Mouse (Mus musculus): Measurements from ENCODE around the gene Kmt2d. TPM values are rescaled to one million over a fixed set of nuclear protein-coding genes. Genes with fewer than 3 reads are reported as not detected.
A peak's percentile ranks its signal among the peaks of the same experiment; 100 is the strongest.

Kmt2d gene
- polyA plus RNA-seq, 1 experiment from 2014 or later, result 9.2 TPM

- WGBS, result 1% methylated on average over 64 of the region's 64 CpGs
- Histone ChIP-seq H3K4me1 (replicated peaks) (peaks cover 62% of the 10 kb centered on the region), H3K9me3 (replicated peaks) (no peaks in the 10 kb centered on the region), H3K27ac (ENCODE audit: poor library complexity, severe bottlenecking) (no peak overlapping the region), H3K27me3 (replicated peaks) (peaks cover 96% of the 10 kb centered on the region), H3K36me3 (no peaks in the 10 kb centered on the region), H3K4me3 (peak overlapping the region; percentile 56), H3K4me2 (peak overlapping the region; percentile 97), H3K9ac (peak overlapping the region; percentile 76)
- no peak for ATAC-seq (ENCODE audit: insufficient number of reproducible peaks, low FRiP score)
These were observed 65.5 kb downstream of the Kmt2d start for GRCm38 (mm10) chr15:98805324-98806040.

DNA sequence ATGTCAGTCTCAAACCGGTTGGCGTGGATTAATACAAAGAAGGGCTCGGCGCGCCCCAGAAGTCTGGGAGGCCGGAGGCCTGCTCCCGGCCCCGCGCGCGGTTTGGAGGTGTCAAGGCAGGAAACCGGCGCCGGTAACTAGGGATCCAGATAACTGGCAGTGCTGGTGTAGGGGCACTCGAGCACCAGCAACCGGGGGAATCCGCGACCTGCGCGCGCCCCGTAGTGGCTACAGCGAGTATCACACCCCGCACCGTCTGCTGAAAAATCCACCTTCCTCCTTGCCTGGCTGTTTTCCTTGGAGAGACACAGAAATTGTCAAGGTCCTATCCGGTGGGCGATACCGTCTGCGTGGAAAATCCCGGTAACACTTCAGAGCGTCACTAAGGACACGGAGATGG is 67.0 kb downstream of the Kmt2d start:
- no peak for ATAC-seq (ENCODE audit: insufficient number of reproducible peaks, low FRiP score)
- peaks cover 100% of the 10 kb centered on the region for H3K27me3 ChIP-seq (replicated peaks)
- H3K4me1 ChIP-seq (replicated peaks), result peaks cover 55% of the 10 kb centered on the region
- H3K27ac ChIP-seq (ENCODE audit: poor library complexity, severe bottlenecking), result no peak overlapping the region
- peak overlapping the region; percentile 12 for H3K4me3 ChIP-seq
- H3K4me2 ChIP-seq, result peak overlapping the region; percentile 59
- WGBS, result under 1% methylated on average over 32 of the region's 32 CpGs
- H3K9ac ChIP-seq, result 0 out of 2 replicates have a peak overlapping the region, but pooled peaks have one; percentile 32
- no peaks in the 10 kb centered on the region for H3K36me3 ChIP-seq
- no peaks in the 10 kb centered on the region for H3K9me3 ChIP-seq (replicated peaks)

DNA sequence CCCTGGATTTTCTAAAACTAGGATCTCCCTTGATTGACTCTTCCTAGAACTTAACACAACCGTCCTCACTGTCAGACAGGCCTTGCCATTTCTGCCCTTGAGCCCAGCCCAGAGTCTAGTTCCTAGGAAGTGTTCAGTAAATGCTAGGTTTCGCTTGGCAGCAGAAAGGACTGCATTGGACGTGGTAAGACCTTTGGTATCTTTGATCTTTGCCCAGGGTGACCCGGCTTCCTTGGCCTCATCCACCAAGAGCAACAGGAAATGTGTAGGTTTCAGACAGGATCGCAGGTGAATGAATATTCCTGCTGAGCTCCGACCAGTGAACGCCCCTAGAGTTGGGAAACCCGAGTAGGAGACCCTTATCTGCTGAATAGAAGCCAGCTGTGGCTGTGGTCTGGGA is 68.1 kb downstream of the Kmt2d start:
- Histone ChIP-seq H3K4me2 (peak overlapping the region; percentile 59), H3K27me3 (replicated peaks) (peaks cover 100% of the 10 kb centered on the region), H3K9ac (no peak overlapping the region), H3K27ac (ENCODE audit: poor library complexity, severe bottlenecking) (no peak overlapping the region), H3K4me3 (0 out of 2 replicates have a peak overlapping the region, but pooled peaks have one; percentile 12), H3K4me1 (replicated peaks) (peaks cover 46% of the 10 kb centered on the region), H3K36me3 (no peaks in the 10 kb centered on the region), H3K9me3 (replicated peaks) (no peaks in the 10 kb centered on the region)
- no peak for ATAC-seq (ENCODE audit: insufficient number of reproducible peaks, low FRiP score)
- WGBS, result 4% methylated on average over 8 of the region's 8 CpGs

GRCm38 (mm10) chr15:98799396-98799795 is 71.6 kb downstream of the Kmt2d start:
- no peak overlapping the region for H3K4me2 ChIP-seq
- H3K27me3 ChIP-seq (replicated peaks), result peaks cover 100% of the 10 kb centered on the region
- H3K36me3 ChIP-seq, result no peaks in the 10 kb centered on the region
- 11% methylated on average over 12 of the region's 12 CpGs for WGBS
- no peak for ATAC-seq (ENCODE audit: insufficient number of reproducible peaks, low FRiP score)
- H3K4me1 ChIP-seq (replicated peaks), result peaks cover 28% of the 10 kb centered on the region
- no peak overlapping the region for H3K9ac ChIP-seq
- H3K27ac ChIP-seq (ENCODE audit: poor library complexity, severe bottlenecking), result no peak overlapping the region
- no peak overlapping the region for H3K4me3 ChIP-seq
- H3K9me3 ChIP-seq (replicated peaks), result no peaks in the 10 kb centered on the region

DNA sequence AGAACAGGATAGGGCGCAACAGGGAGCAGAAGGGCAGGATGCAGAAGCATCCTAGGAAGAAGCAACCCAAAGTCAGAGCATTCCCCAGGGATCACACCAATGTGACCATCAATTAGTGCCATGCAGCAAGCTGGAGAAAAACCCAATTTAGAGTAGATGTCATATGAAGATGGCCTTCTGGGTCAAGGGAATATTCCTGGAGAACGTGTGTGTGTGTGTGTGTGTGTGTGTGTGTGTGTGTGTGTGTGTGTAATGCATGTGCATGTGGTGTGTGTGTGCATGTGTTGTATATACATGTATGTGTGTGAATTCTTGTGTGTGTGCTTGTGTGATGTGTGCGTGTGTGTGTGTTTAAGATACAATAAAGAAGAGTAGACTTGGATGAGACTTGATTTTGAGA is 72.1 kb downstream of the Kmt2d start:
- Histone ChIP-seq H3K4me3 (no peak overlapping the region), H3K27ac (ENCODE audit: poor library complexity, severe bottlenecking) (no peak overlapping the region), H3K4me1 (replicated peaks) (peaks cover 27% of the 10 kb centered on the region), H3K9ac (no peak overlapping the region), H3K9me3 (replicated peaks) (no peaks in the 10 kb centered on the region), H3K27me3 (replicated peaks) (peaks cover 100% of the 10 kb centered on the region), H3K4me2 (no peak overlapping the region), H3K36me3 (no peaks in the 10 kb centered on the region)
- no peak for ATAC-seq (ENCODE audit: insufficient number of reproducible peaks, low FRiP score)
- WGBS, result 53% methylated on average over 3 of the region's 3 CpGs

- WGBS, result 5% methylated on average over 28 of the region's 28 CpGs
- no peak for ATAC-seq (ENCODE audit: insufficient number of reproducible peaks, low FRiP score)
- Histone ChIP-seq H3K4me3 (0 out of 2 replicates have a peak overlapping the region, but pooled peaks have one; percentile 2), H3K4me1 (replicated peaks) (peaks cover 22% of the 10 kb centered on the region), H3K36me3 (no peaks in the 10 kb centered on the region), H3K9ac (no peak overlapping the region), H3K4me2 (no peak overlapping the region), H3K27me3 (replicated peaks) (peaks cover 100% of the 10 kb centered on the region), H3K27ac (ENCODE audit: poor library complexity, severe bottlenecking) (no peak overlapping the region), H3K9me3 (replicated peaks) (no peaks in the 10 kb centered on the region)
These were observed 73.0 kb downstream of the Kmt2d start for GRCm38 (mm10) chr15:98797835-98798492.

GRCm38 (mm10) chr15:98796803-98797595 is 74.0 kb downstream of the Kmt2d start:
- 6% methylated on average over 13 of the region's 13 CpGs for WGBS
- Histone ChIP-seq H3K4me1 (replicated peaks) (peaks cover 29% of the 10 kb centered on the region), H3K9me3 (replicated peaks) (no peaks in the 10 kb centered on the region), H3K36me3 (no peaks in the 10 kb centered on the region), H3K4me2 (peak overlapping the region; percentile 13; the same call in 1 of the 2 replicates), H3K27ac (ENCODE audit: poor library complexity, severe bottlenecking) (no peak overlapping the region), H3K27me3 (replicated peaks) (peaks cover 100% of the 10 kb centered on the region), H3K4me3 (no peak overlapping the region), H3K9ac (no peak overlapping the region)
- no peak for ATAC-seq (ENCODE audit: insufficient number of reproducible peaks, low FRiP score)

GRCm38 (mm10) chr15:98793141-98793698 is 77.8 kb downstream of the Kmt2d start:
- WGBS, result 4% methylated on average over 13 of the region's 13 CpGs
- Histone ChIP-seq H3K27ac (ENCODE audit: poor library complexity, severe bottlenecking) (no peak overlapping the region), H3K36me3 (no peaks in the 10 kb centered on the region), H3K9me3 (replicated peaks) (no peaks in the 10 kb centered on the region), H3K4me2 (no peak overlapping the region), H3K9ac (no peak overlapping the region), H3K27me3 (replicated peaks) (peaks cover 99% of the 10 kb centered on the region), H3K4me1 (replicated peaks) (peaks cover 54% of the 10 kb centered on the region), H3K4me3 (no peak overlapping the region)
- no peak for ATAC-seq (ENCODE audit: insufficient number of reproducible peaks, low FRiP score)

DNA sequence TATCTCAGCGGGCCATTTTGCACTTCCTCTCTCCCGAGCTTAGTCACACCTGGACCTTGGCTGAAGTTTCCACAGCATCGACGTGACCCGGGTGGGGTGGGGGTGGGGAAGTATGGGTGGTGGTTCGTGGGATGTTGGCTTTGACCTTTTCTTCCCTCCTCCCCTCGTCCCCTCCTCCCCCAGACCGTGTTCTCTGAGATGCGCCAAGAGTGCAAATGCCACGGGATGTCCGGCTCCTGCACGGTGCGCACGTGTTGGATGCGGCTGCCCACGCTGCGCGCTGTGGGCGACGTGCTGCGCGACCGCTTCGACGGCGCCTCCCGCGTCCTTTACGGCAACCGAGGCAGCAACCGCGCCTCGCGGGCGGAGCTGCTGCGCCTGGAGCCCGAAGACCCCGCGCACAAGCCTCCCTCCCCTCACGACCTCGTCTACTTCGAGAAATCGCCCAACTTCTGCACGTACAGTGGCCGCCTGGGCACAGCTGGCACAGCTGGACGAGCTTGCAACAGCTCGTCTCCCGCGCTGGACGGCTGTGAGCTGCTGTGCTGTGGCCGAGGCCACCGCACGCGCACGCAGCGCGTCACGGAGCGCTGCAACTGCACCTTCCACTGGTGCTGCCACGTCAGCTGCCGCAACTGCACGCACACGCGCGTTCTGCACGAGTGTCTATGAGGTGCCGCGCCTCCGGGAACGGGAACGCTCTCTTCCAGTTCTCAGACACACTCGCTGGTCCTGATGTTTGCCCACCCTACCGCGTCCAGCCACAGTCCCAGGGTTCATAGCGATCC is 78.6 kb downstream of the Kmt2d start:
- Histone ChIP-seq H3K27ac (ENCODE audit: poor library complexity, severe bottlenecking) (no peak overlapping the region), H3K4me2 (peak overlapping the region; percentile 41), H3K27me3 (replicated peaks) (peaks cover 99% of the 10 kb centered on the region), H3K9ac (no peak overlapping the region), H3K9me3 (replicated peaks) (no peaks in the 10 kb centered on the region), H3K4me1 (replicated peaks) (peaks cover 48% of the 10 kb centered on the region), H3K36me3 (no peaks in the 10 kb centered on the region), H3K4me3 (peak overlapping the region; percentile 30)
- ATAC-seq (ENCODE audit: insufficient number of reproducible peaks, low FRiP score), result no peak
- 2% methylated on average over 75 of the region's 75 CpGs for WGBS

- no peak overlapping the region for H3K27ac ChIP-seq (ENCODE audit: poor library complexity, severe bottlenecking)
- H3K27me3 ChIP-seq (replicated peaks), result peaks cover 97% of the 10 kb centered on the region
- no peaks in the 10 kb centered on the region for H3K36me3 ChIP-seq
- ATAC-seq (ENCODE audit: insufficient number of reproducible peaks, low FRiP score), result no peak
- no peaks in the 10 kb centered on the region for H3K9me3 ChIP-seq (replicated peaks)
- WGBS, result 2% methylated on average over 23 of the region's 23 CpGs
- peak overlapping the region; percentile 62; the same call in 1 of the 2 replicates for H3K4me2 ChIP-seq
- peak overlapping the region; percentile 35 for H3K4me3 ChIP-seq
- H3K4me1 ChIP-seq (replicated peaks), result peaks cover 43% of the 10 kb centered on the region
- H3K9ac ChIP-seq, result no peak overlapping the region
These were observed 79.2 kb downstream of the Kmt2d start for GRCm38 (mm10) chr15:98791771-98792170.
